Mouse (Mus musculus): Measurements from ENCODE around the gene Zkscan3.
A peak's percentile ranks its signal among the peaks of the same experiment; 100 is the strongest.
"Not testable (repeated sequence)": the region's sequence is repeated elsewhere in the genome, so short reads cannot be mapped to it uniquely, and the experiment has no call there.

The Zkscan3 gene

GRCm38 (mm10) chr13:21397486-21397885, 5.1 kb downstream of the Zkscan3 start:
- no peak for DNase-seq (ENCODE audit: low read depth, low spot score)

GRCm38 (mm10) chr13:21396048-21396447, 6.5 kb downstream of the Zkscan3 start:
- not testable (repeated sequence) for DNase-seq (ENCODE audit: low read depth, low spot score)

GRCm38 (mm10) chr13:21395623-21396022, 6.9 kb downstream of the Zkscan3 start:
- DNase-seq (ENCODE audit: low read depth, low spot score), result no peak

DNA sequence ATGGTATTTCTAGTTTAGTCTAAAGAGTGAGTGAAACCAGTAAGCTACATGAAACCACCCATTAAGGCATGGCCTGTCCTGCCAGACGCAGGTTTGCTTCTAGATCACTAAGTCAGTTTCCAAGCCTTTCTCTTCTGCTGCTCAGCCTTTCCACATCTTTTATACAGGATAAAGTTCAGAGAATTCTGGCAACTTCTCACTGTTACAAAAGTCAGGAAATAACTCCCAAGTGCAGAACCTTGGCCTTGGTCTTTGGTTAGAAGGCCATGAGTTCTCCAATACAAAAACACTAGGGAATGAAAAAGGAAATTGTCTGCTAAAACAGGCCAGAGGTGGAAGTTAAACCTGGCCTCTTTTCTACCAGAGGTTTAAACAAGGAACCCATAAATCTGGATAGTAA, 7.3 kb downstream of the Zkscan3 start:
- no peak for DNase-seq (ENCODE audit: low read depth, low spot score)

DNA sequence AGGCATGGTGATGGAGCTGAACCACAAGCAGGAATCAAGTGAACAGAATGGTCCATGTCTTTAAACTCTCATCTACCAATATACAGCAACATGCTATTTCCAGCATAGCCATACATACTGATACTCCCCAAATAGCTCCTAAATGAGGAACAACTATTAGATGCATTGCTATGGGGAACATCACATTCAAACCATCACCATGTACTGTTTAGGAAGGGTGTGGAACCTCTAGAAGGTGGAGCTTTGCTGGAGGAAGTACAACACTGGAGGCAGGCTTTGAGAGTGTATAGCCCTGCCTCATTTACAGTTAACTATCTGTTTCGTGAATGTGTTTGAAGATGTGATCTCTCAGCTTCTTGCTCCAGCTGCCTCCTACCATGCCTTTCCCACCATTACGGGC, 24.8 kb downstream of the Zkscan3 start:
- DNase-seq (ENCODE audit: low read depth, low spot score), result no peak

DNA sequence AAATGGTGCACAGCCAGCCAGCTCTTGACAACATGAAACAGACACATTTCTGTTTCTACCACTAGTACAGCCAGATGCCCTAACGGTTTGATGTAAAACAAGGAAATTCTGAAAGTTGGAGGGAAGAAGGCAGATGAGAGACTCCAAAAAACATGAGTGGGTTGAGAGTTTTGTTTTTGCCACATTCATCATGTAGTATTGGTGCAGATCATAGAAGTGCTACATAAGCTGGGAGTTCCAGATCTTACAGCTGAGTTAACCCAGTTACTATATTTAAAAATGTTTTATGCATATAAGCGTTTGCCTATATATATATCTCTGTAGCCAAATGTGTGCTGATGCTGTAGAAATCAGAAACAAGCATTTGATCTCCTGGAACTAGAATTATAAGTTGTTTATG, 29.9 kb downstream of the Zkscan3 start:
- peak; percentile 36 for DNase-seq (ENCODE audit: low read depth, low spot score)

GRCm38 (mm10) chr13:21366635-21367034, 35.9 kb downstream of the Zkscan3 start:
- DNase-seq (ENCODE audit: low read depth, low spot score), result no peak

DNA sequence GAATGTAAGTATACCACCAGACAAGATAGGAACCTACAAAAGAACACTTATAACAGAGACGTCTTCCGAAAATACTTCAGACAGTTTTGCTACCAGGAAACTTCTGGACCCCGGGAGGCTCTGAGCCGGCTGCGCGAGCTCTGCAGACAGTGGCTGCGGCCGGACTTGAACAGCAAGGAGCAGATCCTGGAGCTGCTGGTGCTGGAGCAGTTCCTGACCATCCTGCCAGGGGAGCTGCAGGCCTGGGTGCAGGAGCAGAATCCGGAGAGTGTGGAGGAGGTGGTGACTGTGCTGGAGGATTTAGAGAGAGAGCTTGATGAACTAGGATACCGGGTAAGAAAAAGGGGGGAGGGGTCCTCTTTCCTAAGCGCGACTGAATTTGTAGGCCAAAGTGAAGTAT, 38.8 kb downstream of the Zkscan3 start:
- no peak for DNase-seq (ENCODE audit: low read depth, low spot score)

DNA sequence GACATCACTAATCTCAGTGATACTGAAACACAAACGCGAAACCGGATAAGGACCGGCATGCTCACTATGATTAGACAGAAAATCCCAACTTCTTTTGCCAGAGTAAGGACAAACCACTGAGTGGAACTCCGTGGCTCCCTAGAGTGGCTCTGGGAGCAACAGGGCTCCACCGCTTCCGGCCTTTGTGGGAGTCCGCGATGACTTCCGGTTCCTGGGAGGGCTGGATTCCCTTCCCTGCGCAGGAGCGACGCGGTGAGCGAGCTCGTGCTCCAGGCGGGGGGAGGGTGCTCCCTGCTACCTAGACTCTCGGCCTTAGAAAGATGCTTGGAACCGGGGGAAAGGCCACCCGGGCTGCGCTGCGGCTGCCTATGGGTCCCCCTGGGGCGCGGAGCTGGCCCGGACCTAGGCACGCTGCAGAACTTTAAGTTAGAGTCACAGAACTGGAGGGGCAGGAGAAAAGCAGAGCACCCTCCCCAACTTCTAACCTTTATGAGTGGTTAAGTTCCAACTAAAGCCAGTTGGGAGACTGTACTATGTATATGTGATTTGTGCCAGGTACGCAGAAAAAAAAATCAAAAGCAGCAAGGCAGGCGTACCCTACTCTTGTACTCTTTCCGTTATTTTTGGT, 39.8 kb downstream of the Zkscan3 start, which contains the start of gene Zscan12:
Gene Zscan12 (plus strand): TSS at position 200 of the 628 bp plus-strand sequence.
- DNase-seq (ENCODE audit: low read depth, low spot score), result peak; percentile 94

DNA sequence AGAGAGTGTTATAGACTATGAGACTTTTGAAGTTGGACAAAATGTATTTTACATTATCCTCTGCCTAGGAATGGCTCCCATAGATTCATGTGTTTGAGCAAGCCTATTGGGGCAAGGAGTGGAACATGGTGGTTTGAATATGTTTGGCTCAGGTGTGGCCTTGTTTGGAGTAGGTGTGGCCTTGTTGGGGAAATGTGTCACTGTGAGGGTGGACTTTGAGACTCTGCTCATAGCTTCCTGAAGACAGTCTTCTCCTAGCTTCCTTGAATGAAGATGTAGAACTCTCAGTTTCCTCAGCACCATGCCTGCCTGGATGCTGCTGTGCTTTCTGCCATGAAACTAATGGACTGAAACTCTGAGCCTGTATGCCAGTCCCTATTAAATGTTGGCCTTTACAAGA, 52.0 kb downstream of the Zkscan3 start:
- DNase-seq (ENCODE audit: low read depth, low spot score), result no peak

GRCm38 (mm10) chr13:21346610-21347009, 55.9 kb downstream of the Zkscan3 start, which contains the start of gene Olfr1367:
Gene Olfr1367 (plus strand): TSS chr13:21346910.
- DNase-seq (ENCODE audit: low read depth, low spot score), result no peak
